Mouse (Mus musculus): Measurements from ENCODE around the gene Chrna3. TPM values are rescaled to one million over a fixed set of nuclear protein-coding genes. Genes with fewer than 3 reads are reported as not detected.

Gene Chrna3
- polyA plus RNA-seq, 1 experiment = not detected

Other genes with a start within 250 kb of the Chrna3 start
- gene Ireb2, start 162.8 kb downstream of the Chrna3 start, polyA plus RNA-seq (2012; fragmentation: generic; extraction: Trizol) = 9.4 TPM
- 0.04 TPM for gene Hykk, start 109.3 kb downstream of the Chrna3 start, polyA plus RNA-seq (2012; fragmentation: generic; extraction: Trizol)
- 166 TPM for gene Psma4, start 75.8 kb downstream of the Chrna3 start, polyA plus RNA-seq (2012; fragmentation: generic; extraction: Trizol)
- gene AY074887, start 75.6 kb downstream of the Chrna3 start, polyA plus RNA-seq (2012; fragmentation: generic; extraction: Trizol) = 0.08 TPM
- gene Chrna5, start 45.7 kb downstream of the Chrna3 start, polyA plus RNA-seq (2012; fragmentation: generic; extraction: Trizol) = not detected
- gene Chrnb4, start 22.2 kb upstream of the Chrna3 start, polyA plus RNA-seq (2012; fragmentation: generic; extraction: Trizol) = 0.01 TPM
- gene Ube2q2, start 122.3 kb upstream of the Chrna3 start, polyA plus RNA-seq (2012; fragmentation: generic; extraction: Trizol) = 8.9 TPM
- gene Fbxo22, start 182.4 kb upstream of the Chrna3 start, polyA plus RNA-seq (2012; fragmentation: generic; extraction: Trizol) = 22.1 TPM

Measured in myocyte (in vitro differentiated cells).